Mouse (Mus musculus) hindlimb bud, embryonic 11.5 days (tissue): Measurements from ENCODE around the gene Lyplal1.

Experiments used
- DNase-seq: peaks from one replicate; pipeline ENCODE4 v3.0.0-alpha.2; 2012; ENCODE audit warnings: low read depth, low spot score; ENCODE audit errors: extremely low spot score

The Lyplal1 gene

GRCm38 (mm10) chr1:186041841-186042240, 75.3 kb downstream of the Lyplal1 start:
- no peak for DNase-seq
